Mouse (Mus musculus) C2C12 (cell line): ENCODE measurements around the gene Gm10803. TPM values are rescaled to one million over a fixed set of nuclear protein-coding genes. Genes with fewer than 3 reads are reported as not detected.

Experiments used
- H3K27me3 ChIP-seq: one replicate; pipeline ENCODE4 v1.6.1; 2011; ENCODE audit not compliant: control insufficient read depth, insufficient read depth, insufficient read length
- H3K36me3 ChIP-seq: one replicate; pipeline ENCODE4 v1.6.1; 2011; ENCODE audit not compliant: control insufficient read depth, insufficient read depth
- H3K4me3 ChIP-seq: one replicate; pipeline ENCODE4 v1.5.1; 2011; ENCODE audit warnings: mild to moderate bottlenecking, control low read depth; ENCODE audit not compliant: poor library complexity, insufficient read depth, severe bottlenecking
- H3K79me2 ChIP-seq: one replicate; pipeline ENCODE4 v1.6.1; 2011; ENCODE audit not compliant: control insufficient read depth, insufficient read depth
- H3K79me3 ChIP-seq: one replicate; pipeline ENCODE4 v1.6.1; 2011; ENCODE audit warnings: low read depth, control low read depth
- H3ac ChIP-seq: one replicate; pipeline ENCODE3; 2011; ENCODE audit warnings: low read depth; ENCODE audit not compliant: control insufficient read depth, insufficient read length
- CEBPB ChIP-seq: IDR thresholded peaks from one replicate; pipeline ENCODE4 v1.6.1; 2011; ENCODE audit warnings: low read depth, mild to moderate bottlenecking, control low read depth, moderate library complexity
- CTCF ChIP-seq: IDR thresholded peaks from one replicate; pipeline ENCODE4 v1.5.1; 2011; ENCODE audit not compliant: control insufficient read depth, insufficient read depth, insufficient read length
- FOSL1 ChIP-seq: IDR thresholded peaks from one replicate; pipeline ENCODE4 v1.8.0; 2011; ENCODE audit warnings: mild to moderate bottlenecking, low read length; ENCODE audit not compliant: poor library complexity, insufficient read depth, severe bottlenecking
- MAX ChIP-seq: IDR thresholded peaks from one replicate; pipeline ENCODE4 v1.6.1; 2011; ENCODE audit warnings: mild to moderate bottlenecking, control low read depth
- MYOD1 ChIP-seq: IDR thresholded peaks from one replicate; pipeline ENCODE4 v1.6.1; 2011; ENCODE audit warnings: low read depth; ENCODE audit not compliant: control insufficient read depth, insufficient read length
- MYOG ChIP-seq: IDR thresholded peaks from one replicate; pipeline ENCODE4 v1.6.1; 2011; ENCODE audit not compliant: control insufficient read depth, insufficient read length; ENCODE audit errors: extremely low read depth
- USF1 ChIP-seq: IDR thresholded peaks from one replicate; pipeline ENCODE4 v1.6.1; 2011; ENCODE audit warnings: low read depth, mild to moderate bottlenecking, control low read depth, moderate library complexity
- polyA plus RNA-seq: library from polyadenylated mRNA; unstranded; fragments of >200 nt; fragmentation: generic; extraction: Trizol; gene quantifications from one replicate; pipeline ENCODE4 v1.2.1, GENCODE M21; 2012; ENCODE audit warnings: missing spikeins

The Gm10803 gene
- polyA plus RNA-seq, 1 experiment = not detected

DNA sequence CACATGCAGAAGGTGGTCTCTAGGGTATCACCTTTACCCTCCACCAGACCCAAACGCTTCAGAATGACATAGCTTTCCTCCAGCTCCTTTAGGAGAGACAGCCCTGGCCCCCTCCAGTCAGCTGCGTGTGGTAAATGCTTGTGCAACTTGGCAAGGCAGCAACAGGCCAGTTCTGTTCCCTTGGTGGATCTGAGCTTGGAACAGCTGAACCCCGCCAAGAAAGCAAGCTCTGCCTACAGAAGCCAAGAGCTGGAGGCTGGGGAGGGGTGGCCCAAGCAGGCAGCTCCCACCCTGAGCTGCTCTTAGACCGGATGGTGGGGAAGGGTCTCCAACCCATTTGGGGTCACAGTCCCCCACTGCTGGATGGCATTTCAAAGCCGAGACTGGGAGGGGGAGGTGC lies 12.2 kb downstream of the Gm10803 start:
- Histone ChIP-seq H3ac (no peak overlapping the region), H3K79me3 (no peaks in the 10 kb centered on the region), H3K36me3 (no peaks in the 10 kb centered on the region), H3K4me3 (no peak overlapping the region), H3K79me2 (no peaks in the 10 kb centered on the region), H3K27me3 (peaks cover 59% of the 10 kb centered on the region)
- TF ChIP-seq CTCF = no peak
- TF ChIP-seq MYOG = no peak
- TF ChIP-seq CEBPB = no peak
- TF ChIP-seq MYOD1 = no peak
- no peak for TF ChIP-seq FOSL1
- no peak for TF ChIP-seq MAX
- no peak for TF ChIP-seq USF1

DNA sequence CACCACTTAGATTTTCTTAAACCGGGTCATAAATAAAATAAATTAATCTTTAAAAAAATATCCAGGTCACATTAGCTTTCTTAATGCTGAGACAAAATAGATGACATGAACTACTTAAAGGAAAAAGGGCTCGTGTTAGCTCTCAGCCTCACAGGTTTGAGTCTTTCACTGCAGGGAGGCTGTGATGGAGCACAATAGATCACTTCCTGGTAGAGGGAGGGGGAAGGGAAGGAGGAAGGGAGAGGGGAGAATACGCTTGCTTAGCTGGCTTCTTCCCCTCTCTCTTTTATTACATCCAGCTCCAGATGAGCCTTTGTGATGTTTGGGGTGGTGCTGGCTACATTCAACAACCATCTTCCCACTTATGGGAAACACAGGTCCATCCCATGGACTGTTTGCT lies 20.9 kb downstream of the Gm10803 start:
- no peaks in the 10 kb centered on the region for H3K79me2 ChIP-seq
- no peak for TF ChIP-seq MAX
- TF ChIP-seq MYOD1 = no peak
- TF ChIP-seq CTCF = no peak
- TF ChIP-seq MYOG = no peak
- no peak for TF ChIP-seq CEBPB
- TF ChIP-seq FOSL1 = no peak
- TF ChIP-seq USF1 = no peak
- H3K79me3 ChIP-seq = no peaks in the 10 kb centered on the region
- no peak overlapping the region for H3ac ChIP-seq
- peaks cover 56% of the 10 kb centered on the region for H3K27me3 ChIP-seq
- H3K36me3 ChIP-seq = no peaks in the 10 kb centered on the region
- no peak overlapping the region for H3K4me3 ChIP-seq

DNA sequence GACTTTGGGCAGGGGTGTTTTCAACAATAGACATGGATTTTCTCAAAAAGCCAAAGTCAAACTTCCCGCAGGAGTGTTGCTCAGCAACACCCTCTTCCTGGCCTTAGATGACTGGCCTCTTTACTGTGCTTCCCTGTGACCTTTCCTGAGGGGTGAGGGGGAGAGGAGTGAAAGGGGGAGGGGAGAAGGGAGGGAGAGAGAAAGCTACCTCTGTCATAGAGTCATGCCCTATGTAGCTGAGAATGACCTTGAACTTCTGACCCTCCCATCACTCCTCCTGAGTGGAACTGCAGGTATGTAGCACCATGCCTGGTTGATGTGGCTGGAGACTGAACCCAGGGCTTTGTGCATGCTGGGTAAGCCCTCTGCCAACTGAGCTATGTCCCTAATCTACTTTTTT lies 25.5 kb downstream of the Gm10803 start:
- H3K27me3 ChIP-seq = peaks cover 54% of the 10 kb centered on the region
- H3ac ChIP-seq = no peak overlapping the region
- H3K79me2 ChIP-seq = no peaks in the 10 kb centered on the region
- TF ChIP-seq FOSL1 (no peak), CTCF (no peak), MYOD1 (no peak), USF1 (no peak), MAX (no peak), CEBPB (no peak), MYOG (no peak)
- H3K36me3 ChIP-seq = no peaks in the 10 kb centered on the region
- no peak overlapping the region for H3K4me3 ChIP-seq
- H3K79me3 ChIP-seq = no peaks in the 10 kb centered on the region

- H3K27me3 ChIP-seq = peaks cover 55% of the 10 kb centered on the region
- H3ac ChIP-seq = no peak overlapping the region
- no peaks in the 10 kb centered on the region for H3K79me3 ChIP-seq
- no peaks in the 10 kb centered on the region for H3K79me2 ChIP-seq
- TF ChIP-seq FOSL1 (no peak), CTCF (no peak), MAX (no peak), USF1 (no peak), MYOD1 (no peak), MYOG (no peak)
- H3K36me3 ChIP-seq = no peaks in the 10 kb centered on the region
- H3K4me3 ChIP-seq = no peak overlapping the region
Observed at GRCm38 (mm10) chr2:93587446-93587845, 27.1 kb downstream of the Gm10803 start.

GRCm38 (mm10) chr2:93589875-93590274 lies 29.5 kb downstream of the Gm10803 start:
- Histone ChIP-seq H3K4me3 (no peak overlapping the region), H3ac (no peak overlapping the region), H3K79me2 (no peaks in the 10 kb centered on the region), H3K27me3 (peaks cover 49% of the 10 kb centered on the region), H3K79me3 (no peaks in the 10 kb centered on the region), H3K36me3 (no peaks in the 10 kb centered on the region)
- TF ChIP-seq MYOD1 (no peak), USF1 (no peak), FOSL1 (no peak), MYOG (no peak), MAX (no peak), CEBPB (no peak), CTCF (no peak)

DNA sequence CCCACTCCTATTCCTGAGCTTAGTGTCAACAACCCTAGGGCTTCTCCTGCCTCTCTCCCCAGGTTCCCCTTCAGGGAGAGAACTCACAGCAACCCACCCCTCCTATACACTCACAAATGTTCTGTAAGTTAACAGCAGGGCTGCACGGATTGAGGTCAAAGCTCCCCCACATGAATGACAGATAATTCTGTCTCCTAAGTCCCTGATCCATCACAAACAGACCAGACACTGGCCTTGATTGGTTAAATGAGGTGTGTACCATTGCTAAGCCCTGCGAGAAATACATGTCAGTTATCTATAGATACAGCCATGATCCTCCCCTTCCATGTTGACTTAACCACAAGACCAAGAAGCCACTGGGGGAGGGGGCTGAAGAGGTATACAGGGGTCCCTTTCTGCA lies 31.3 kb downstream of the Gm10803 start:
- Histone ChIP-seq H3K36me3 (no peaks in the 10 kb centered on the region), H3K4me3 (no peak overlapping the region), H3K27me3 (peaks cover 47% of the 10 kb centered on the region), H3K79me2 (no peaks in the 10 kb centered on the region), H3ac (no peak overlapping the region), H3K79me3 (no peaks in the 10 kb centered on the region)
- no peak for TF ChIP-seq CEBPB
